Mouse (Mus musculus) granulocyte monocyte progenitor cell, adult 5-6 weeks (primary cell): ENCODE data around the gene Acyp1. TPM values are rescaled to one million over a fixed set of nuclear protein-coding genes. Genes with fewer than 3 reads are reported as not detected.

Experiments used
- ATAC-seq: replicated peaks from 2 replicates; pipeline ENCODE4 v1.8.0; 2016; ENCODE audit warnings: mild to moderate bottlenecking, moderate TSS enrichment, inconsistent platforms; ENCODE audit not compliant: poor library complexity, severe bottlenecking
- total RNA-seq, 2 experiments: library from RNA; stranded (forward) in 1 of 2; stranded (reverse) in 1 of 2; fragments of 200-712, 200-1000 nt in 1 of 2; fragments of >200 nt in 1 of 2; fragmentation: Nextera tagmentation in 1 of 2; gene quantifications; 2 replicates each; pipeline ENCODE4 v1.2.3; 2014 to 2017

Acyp1 gene
- total RNA-seq (2014; fragmentation: Nextera tagmentation) (39.7 and 58.9 TPM in 2 replicates), total RNA-seq (2017) (34.6 and 69.2 TPM in 2 replicates)

GRCm38 (mm10) chr12:85287809-85288485 lies at the start of gene Acyp1:
Gene Acyp1 (minus strand): TSS chr12:85288438.
- 0 out of 2 replicates have a peak, but pooled peaks have one; percentile 15 for ATAC-seq

- ATAC-seq: no peak
Measured at GRCm38 (mm10) chr12:85337567-85338311, 49.5 kb upstream of the Acyp1 start.

- no peak for ATAC-seq
Measured at GRCm38 (mm10) chr12:85330153-85330552, 41.9 kb upstream of the Acyp1 start.

- ATAC-seq: no peak
Measured at GRCm38 (mm10) chr12:85308651-85309050, 20.4 kb upstream of the Acyp1 start.

- ATAC-seq: peak; percentile 91
Measured at GRCm38 (mm10) chr12:85305247-85305892, 17.1 kb upstream of the Acyp1 start.

- ATAC-seq: peak; percentile 63
Measured at GRCm38 (mm10) chr12:85304725-85305124, 16.5 kb upstream of the Acyp1 start.

- no peak for ATAC-seq
Measured at GRCm38 (mm10) chr12:85303256-85303655, 15.0 kb upstream of the Acyp1 start.

GRCm38 (mm10) chr12:85298835-85299180 lies 10.6 kb upstream of the Acyp1 start:
- ATAC-seq: no peak

GRCm38 (mm10) chr12:85298127-85298834 lies 10.0 kb upstream of the Acyp1 start:
- no peak for ATAC-seq

GRCm38 (mm10) chr12:85297345-85297997 lies 9.2 kb upstream of the Acyp1 start:
- ATAC-seq: no peak

- ATAC-seq: no peak
Measured at GRCm38 (mm10) chr12:85296915-85297314, 8.7 kb upstream of the Acyp1 start.

- ATAC-seq: no peak
Measured at GRCm38 (mm10) chr12:85295506-85295905, 7.3 kb upstream of the Acyp1 start.

- ATAC-seq: no peak
Measured at GRCm38 (mm10) chr12:85292906-85293305, 4.7 kb upstream of the Acyp1 start.

- no peak for ATAC-seq
Measured at GRCm38 (mm10) chr12:85292288-85292687, 4.0 kb upstream of the Acyp1 start.

GRCm38 (mm10) chr12:85291541-85291940 lies 3.3 kb upstream of the Acyp1 start:
- ATAC-seq: no peak

- no peak for ATAC-seq
Measured at GRCm38 (mm10) chr12:85290633-85291032, 2.4 kb upstream of the Acyp1 start.

GRCm38 (mm10) chr12:85289157-85290000 lies 1.1 kb upstream of the Acyp1 start:
- no peak for ATAC-seq

GRCm38 (mm10) chr12:85288486-85289156 lies 383 bp upstream of the Acyp1 start, which contains the start of gene Zc2hc1c:
Gene Zc2hc1c (plus strand): TSS chr12:85288591.
- peak; percentile 54 for ATAC-seq

- peak; percentile 58 for ATAC-seq
Measured at GRCm38 (mm10) chr12:85286941-85287340, 1.3 kb downstream of the Acyp1 start.
